Mouse (Mus musculus) forebrain, embryonic 12.5 days (tissue): ENCODE data around the gene Grik5. TPM values are rescaled to one million over a fixed set of nuclear protein-coding genes. Genes with fewer than 3 reads are reported as not detected.
"Not testable (repeated sequence)": the region's sequence is repeated elsewhere in the genome, so short reads cannot be mapped to it uniquely, and the experiment has no call there.

Source experiments
- ATAC-seq: fragments of 200-750 bp; cut with Nextera tagmentation; 2 replicates; pipeline ENCODE4 v1.8.0; 2017; ENCODE audit warnings: moderate TSS enrichment; ENCODE audit not compliant: low FRiP score
- H3K27ac ChIP-seq: fragments of 300-500 bp; sonication (generic); 2 replicates; pipeline ENCODE4 v1.5.1; 2016; ENCODE audit warnings: mild to moderate bottlenecking
- H3K27me3 ChIP-seq: fragments of 300-500 bp; sonication (generic); 2 replicates; pipeline ENCODE4 v1.6.1; 2016; ENCODE audit warnings: mild to moderate bottlenecking
- H3K36me3 ChIP-seq: fragments of 300-500 bp; sonication (generic); replicated peaks from 2 replicates; pipeline ENCODE4 v1.6.1; 2016; ENCODE audit warnings: mild to moderate bottlenecking
- H3K4me1 ChIP-seq: fragments of 300-500 bp; sonication (generic); 2 replicates; pipeline ENCODE4 v1.6.1; 2016
- H3K4me2 ChIP-seq: fragments of 300-500 bp; sonication (generic); 2 replicates; pipeline ENCODE4 v1.6.1; 2016; ENCODE audit warnings: mild to moderate bottlenecking, moderate library complexity
- H3K4me3 ChIP-seq: fragments of 300-500 bp; sonication (generic); replicated peaks from 2 replicates; pipeline ENCODE4 v1.5.1; 2016; ENCODE audit warnings: mild to moderate bottlenecking
- H3K9ac ChIP-seq: fragments of 300-500 bp; sonication (generic); 2 replicates; pipeline ENCODE4 v1.6.1; 2016; ENCODE audit warnings: mild to moderate bottlenecking
- H3K9me3 ChIP-seq: fragments of 300-500 bp; sonication (generic); 2 replicates; pipeline ENCODE4 v1.6.1; 2016
- WGBS: fragments of 180-500 bp; shearing (Covaris S2); methylation state at CpG from one replicate; pipeline ENCODE4 v1.1.7; 2016; 5-methylcytosine and 5-hydroxymethylcytosine counted together
- polyA plus RNA-seq: library from polyadenylated mRNA; unstranded; fragments of >200 nt; fragmentation: Nextera tagmentation; extraction: Ambion mirVana; gene quantifications from 2 replicates; pipeline ENCODE4 v1.2.1, GENCODE M21; 2016

Grik5 gene
- polyA plus RNA-seq, 1 experiment from 2014 or later: 18.1 TPM

- ATAC-seq: no peak
- no peak overlapping the region for H3K9ac ChIP-seq
- H3K4me3 ChIP-seq: no peak overlapping the region
- no peak overlapping the region for H3K4me2 ChIP-seq
- H3K4me1 ChIP-seq: no peaks in the 10 kb centered on the region
- H3K36me3 ChIP-seq: peaks cover 98% of the 10 kb centered on the region
- H3K9me3 ChIP-seq: no peaks in the 10 kb centered on the region
- H3K27me3 ChIP-seq: no peaks in the 10 kb centered on the region
- H3K27ac ChIP-seq: no peak overlapping the region
- 91% methylated on average over 4 of the region's 4 CpGs for WGBS
These were observed 15.2 kb downstream of the Grik5 start for GRCm38 (mm10) chr7:25056951-25057350.

GRCm38 (mm10) chr7:25052587-25052986 lies 19.6 kb downstream of the Grik5 start:
- ATAC-seq: no peak
- H3K36me3 ChIP-seq: peaks cover 87% of the 10 kb centered on the region
- no peaks in the 10 kb centered on the region for H3K9me3 ChIP-seq
- H3K4me1 ChIP-seq: no peaks in the 10 kb centered on the region
- H3K4me3 ChIP-seq: no peak overlapping the region
- WGBS: 87% methylated on average over 3 of the region's 3 CpGs
- H3K9ac ChIP-seq: no peak overlapping the region
- no peaks in the 10 kb centered on the region for H3K27me3 ChIP-seq
- H3K4me2 ChIP-seq: no peak overlapping the region
- no peak overlapping the region for H3K27ac ChIP-seq

- WGBS: 87% methylated on average over 16 of the region's 16 CpGs
- H3K9me3 ChIP-seq: no peaks in the 10 kb centered on the region
- H3K4me3 ChIP-seq: no peak overlapping the region
- H3K27ac ChIP-seq: no peak overlapping the region
- no peaks in the 10 kb centered on the region for H3K27me3 ChIP-seq
- H3K4me2 ChIP-seq: no peak overlapping the region
- H3K4me1 ChIP-seq: no peaks in the 10 kb centered on the region
- no peak for ATAC-seq
- H3K36me3 ChIP-seq: peaks cover 86% of the 10 kb centered on the region
- no peak overlapping the region for H3K9ac ChIP-seq
These were observed 22.7 kb downstream of the Grik5 start for GRCm38 (mm10) chr7:25049295-25049930.

GRCm38 (mm10) chr7:25047363-25047762 lies 24.8 kb downstream of the Grik5 start:
- H3K27ac ChIP-seq: no peak overlapping the region
- no peaks in the 10 kb centered on the region for H3K9me3 ChIP-seq
- WGBS: 94% methylated on average over 8 of the region's 8 CpGs
- peaks cover 87% of the 10 kb centered on the region for H3K36me3 ChIP-seq
- no peak overlapping the region for H3K9ac ChIP-seq
- H3K4me1 ChIP-seq: no peaks in the 10 kb centered on the region
- no peaks in the 10 kb centered on the region for H3K27me3 ChIP-seq
- no peak overlapping the region for H3K4me2 ChIP-seq
- ATAC-seq: no peak
- H3K4me3 ChIP-seq: no peak overlapping the region

- not testable (repeated sequence) for H3K4me2 ChIP-seq, H3K9ac ChIP-seq, H3K27me3 ChIP-seq, ATAC-seq, H3K4me3 ChIP-seq, H3K27ac ChIP-seq, H3K9me3 ChIP-seq, H3K4me1 ChIP-seq
- H3K36me3 ChIP-seq: peaks cover 96% of the 10 kb centered on the region
- WGBS: 95% methylated on average over 7 of the region's 7 CpGs
These were observed 27.5 kb downstream of the Grik5 start for GRCm38 (mm10) chr7:25044599-25044998.

- ATAC-seq: no peak
- Histone ChIP-seq H3K4me2 (no peak overlapping the region), H3K27ac (no peak overlapping the region), H3K9me3 (no peaks in the 10 kb centered on the region), H3K4me1 (no peaks in the 10 kb centered on the region), H3K9ac (no peak overlapping the region), H3K4me3 (no peak overlapping the region), H3K27me3 (no peaks in the 10 kb centered on the region), H3K36me3 (peaks cover 98% of the 10 kb centered on the region)
- whole genome bisulfite sequencing: 94% methylated on average over 12 of the region's 12 CpGs
These were observed 30.2 kb downstream of the Grik5 start for GRCm38 (mm10) chr7:25041921-25042320.

- Histone ChIP-seq H3K9me3 (no peaks in the 10 kb centered on the region), H3K27ac (no peak overlapping the region), H3K36me3 (peaks cover 88% of the 10 kb centered on the region), H3K4me1 (no peaks in the 10 kb centered on the region), H3K9ac (no peak overlapping the region), H3K4me2 (no peak overlapping the region), H3K4me3 (no peak overlapping the region), H3K27me3 (no peaks in the 10 kb centered on the region)
- ATAC-seq: no peak
- 59% methylated on average over 7 of the region's 7 CpGs for WGBS
These were observed 36.2 kb downstream of the Grik5 start for GRCm38 (mm10) chr7:25035916-25036315.

- Histone ChIP-seq H3K9ac (no peak overlapping the region), H3K9me3 (no peaks in the 10 kb centered on the region), H3K4me2 (no peak overlapping the region), H3K36me3 (peaks cover 81% of the 10 kb centered on the region), H3K4me1 (no peaks in the 10 kb centered on the region), H3K27me3 (no peaks in the 10 kb centered on the region), H3K27ac (no peak overlapping the region), H3K4me3 (no peak overlapping the region)
- WGBS: 90% methylated on average over 4 of the region's 4 CpGs
- no peak for ATAC-seq
These were observed 37.4 kb downstream of the Grik5 start for GRCm38 (mm10) chr7:25034796-25035195.

- no peak for ATAC-seq
- Histone ChIP-seq H3K4me1 (no peaks in the 10 kb centered on the region), H3K9ac (no peak overlapping the region), H3K4me3 (no peak overlapping the region), H3K27me3 (no peaks in the 10 kb centered on the region), H3K9me3 (no peaks in the 10 kb centered on the region), H3K27ac (no peak overlapping the region), H3K36me3 (peaks cover 67% of the 10 kb centered on the region), H3K4me2 (no peak overlapping the region)
- 55% methylated on average over 3 of the region's 3 CpGs for WGBS
These were observed 40.6 kb downstream of the Grik5 start for GRCm38 (mm10) chr7:25031528-25031927.

- peaks cover 64% of the 10 kb centered on the region for H3K36me3 ChIP-seq
- no peaks in the 10 kb centered on the region for H3K27me3 ChIP-seq
- peak; percentile 31; the same call in 1 of the 2 replicates for ATAC-seq
- 0 out of 2 replicates have a peak overlapping the region, but pooled peaks have one; percentile 39 for H3K27ac ChIP-seq
- WGBS: 47% methylated on average over 5 of the region's 5 CpGs
- H3K4me2 ChIP-seq: no peak overlapping the region
- H3K9ac ChIP-seq: no peak overlapping the region
- no peak overlapping the region for H3K4me3 ChIP-seq
- no peaks in the 10 kb centered on the region for H3K4me1 ChIP-seq
- H3K9me3 ChIP-seq: no peaks in the 10 kb centered on the region
These were observed 42.0 kb downstream of the Grik5 start for GRCm38 (mm10) chr7:25030032-25030753.

GRCm38 (mm10) chr7:25026452-25026851 lies 45.7 kb downstream of the Grik5 start:
- no peak overlapping the region for H3K27ac ChIP-seq
- H3K27me3 ChIP-seq: no peaks in the 10 kb centered on the region
- ATAC-seq: no peak
- no peaks in the 10 kb centered on the region for H3K4me1 ChIP-seq
- WGBS: 79% methylated on average over 7 of the region's 7 CpGs
- no peak overlapping the region for H3K9ac ChIP-seq
- H3K36me3 ChIP-seq: peaks cover 74% of the 10 kb centered on the region
- no peak overlapping the region for H3K4me2 ChIP-seq
- no peak overlapping the region for H3K4me3 ChIP-seq
- no peaks in the 10 kb centered on the region for H3K9me3 ChIP-seq

GRCm38 (mm10) chr7:25025855-25026439 lies 46.2 kb downstream of the Grik5 start:
- H3K27ac ChIP-seq: no peak overlapping the region
- WGBS: 61% methylated on average over 10 of the region's 10 CpGs
- ATAC-seq: no peak
- H3K4me2 ChIP-seq: no peak overlapping the region
- H3K9ac ChIP-seq: no peak overlapping the region
- H3K4me1 ChIP-seq: no peaks in the 10 kb centered on the region
- no peak overlapping the region for H3K4me3 ChIP-seq
- H3K9me3 ChIP-seq: no peaks in the 10 kb centered on the region
- H3K27me3 ChIP-seq: no peaks in the 10 kb centered on the region
- peaks cover 74% of the 10 kb centered on the region for H3K36me3 ChIP-seq
